Mouse (Mus musculus) ES-CJ7 (cell line): ENCODE data around the gene Ppp2r3a.

ENCODE experiments used
- DNase-seq: peaks from one replicate; pipeline ENCODE4 v3.0.0; 2011; ENCODE audit warnings: low read depth, low spot score

The Ppp2r3a gene

DNA sequence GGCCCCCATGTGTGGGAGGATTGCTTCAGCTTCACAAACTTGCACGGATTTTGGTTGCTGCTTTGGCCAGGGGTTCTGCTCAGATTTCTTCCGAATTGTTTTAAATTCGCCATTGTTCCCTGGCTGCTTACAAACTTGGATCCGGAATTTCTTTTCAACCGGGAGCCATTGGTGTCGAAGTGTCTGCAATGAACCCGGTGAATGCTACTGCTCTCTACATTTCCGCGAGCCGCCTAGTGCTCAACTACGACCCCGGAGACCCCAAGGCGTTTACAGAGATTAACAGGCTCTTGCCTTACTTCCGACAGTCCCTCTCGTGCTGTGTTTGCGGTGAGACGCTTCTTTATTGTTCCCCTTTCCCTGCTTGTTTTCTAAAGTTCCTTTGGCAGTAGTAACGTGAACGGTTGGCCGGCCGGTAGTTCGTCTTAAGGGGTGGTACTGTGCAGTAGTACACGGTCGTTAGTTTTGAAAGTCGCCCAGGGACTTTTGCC, 176.5 kb downstream of the Ppp2r3a start:
- peak; percentile 33 for DNase-seq

GRCm38 (mm10) chr9:101074332-101075021, 177.1 kb downstream of the Ppp2r3a start:
- DNase-seq, result peak; percentile 55

DNA sequence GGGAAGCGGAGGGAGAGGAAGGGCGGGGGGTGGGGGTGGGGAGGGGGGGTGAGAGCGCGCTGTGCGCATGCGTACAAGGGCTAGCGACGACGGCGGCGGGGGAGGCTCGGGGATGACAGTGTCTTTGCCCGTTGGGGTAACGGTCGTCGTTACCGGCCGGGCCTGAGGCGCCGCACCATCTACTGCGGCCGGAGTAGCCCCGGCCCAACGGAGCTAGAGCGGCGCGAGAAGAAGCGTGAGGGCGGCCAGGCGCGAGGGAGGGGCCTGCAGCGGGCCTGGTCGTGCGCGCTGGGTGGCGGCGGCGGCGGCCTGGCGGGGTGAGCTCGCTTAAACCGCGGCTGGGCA, 177.6 kb downstream of the Ppp2r3a start, which contains the start of gene Msl2:
TSS of gene Msl2 (plus strand) at position 115 of the 345 bp plus-strand sequence.
- DNase-seq, result no peak

GRCm38 (mm10) chr9:101073041-101073986, 178.3 kb downstream of the Ppp2r3a start:
- DNase-seq, result peak; percentile 99

DNA sequence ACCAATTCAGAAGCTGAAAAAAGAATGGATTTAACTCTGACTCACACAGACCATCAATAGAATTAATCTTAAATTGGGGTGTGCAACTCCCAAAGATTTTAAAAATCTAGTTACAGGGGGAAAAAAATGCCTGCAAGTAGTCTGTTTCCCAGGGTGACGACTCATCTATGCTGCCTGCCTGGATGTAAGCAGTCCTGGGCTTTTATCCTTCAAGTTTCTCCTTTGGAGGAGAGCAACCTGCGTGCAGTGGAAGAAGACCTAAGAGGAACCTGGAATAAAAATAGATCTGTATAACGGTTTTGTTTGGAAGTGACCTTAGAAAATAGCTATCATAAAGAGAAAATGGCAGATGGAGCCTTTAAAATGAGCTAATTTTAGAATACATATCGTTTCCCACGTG, 179.1 kb downstream of the Ppp2r3a start:
- no peak for DNase-seq

- peak; percentile 65 for DNase-seq
Observed at GRCm38 (mm10) chr9:101069781-101070180, 181.8 kb downstream of the Ppp2r3a start.

- DNase-seq, result no peak
Observed at GRCm38 (mm10) chr9:101065076-101065602, 186.5 kb downstream of the Ppp2r3a start.

GRCm38 (mm10) chr9:101062253-101062780, 189.3 kb downstream of the Ppp2r3a start:
- DNase-seq, result peak; percentile 79

- DNase-seq, result peak; percentile 79
Observed at GRCm38 (mm10) chr9:101061035-101061434, 190.6 kb downstream of the Ppp2r3a start.

DNA sequence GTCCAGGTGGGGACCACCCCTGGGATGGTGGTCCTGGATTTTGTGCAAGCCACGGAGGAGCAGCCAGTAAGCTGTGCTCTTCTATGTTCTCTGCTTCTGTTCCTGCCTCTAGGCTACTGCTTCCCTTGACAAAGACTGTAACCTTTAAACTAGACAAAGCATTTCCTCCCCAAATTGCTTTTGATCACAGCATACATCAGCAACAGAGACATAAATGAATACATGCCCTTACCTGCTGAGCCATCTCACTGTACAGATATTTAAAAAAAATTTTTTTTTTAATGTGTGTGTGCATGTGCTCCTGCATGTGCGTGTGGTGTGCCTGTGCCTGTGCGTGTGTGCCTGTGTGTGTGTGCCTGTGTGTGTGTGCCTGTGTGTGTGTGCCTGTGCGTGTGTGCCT, 194.4 kb downstream of the Ppp2r3a start:
- no peak for DNase-seq
